Mouse (Mus musculus) brain, embryonic 14.5 days (tissue): ENCODE data around the gene Lpin2.

Experiments
- CTCF ChIP-seq: fragments of 200-500 bp; IDR thresholded peaks from 2 replicates; pipeline ENCODE4 v1.5.1; 2012; ENCODE audit warnings: inconsistent platforms, mild to moderate bottlenecking, moderate library complexity, borderline replicate concordance; ENCODE audit not compliant: insufficient read depth, insufficient read length; ENCODE audit errors: extremely low read depth
- POLR2A ChIP-seq: fragments of 200-500 bp; IDR thresholded peaks from 2 replicates; pipeline ENCODE4 v1.6.1; 2012; ENCODE audit warnings: mild to moderate bottlenecking, inconsistent platforms, borderline replicate concordance; ENCODE audit not compliant: poor library complexity, insufficient read depth, insufficient read length, severe bottlenecking; ENCODE audit errors: extremely low read depth

DNA sequence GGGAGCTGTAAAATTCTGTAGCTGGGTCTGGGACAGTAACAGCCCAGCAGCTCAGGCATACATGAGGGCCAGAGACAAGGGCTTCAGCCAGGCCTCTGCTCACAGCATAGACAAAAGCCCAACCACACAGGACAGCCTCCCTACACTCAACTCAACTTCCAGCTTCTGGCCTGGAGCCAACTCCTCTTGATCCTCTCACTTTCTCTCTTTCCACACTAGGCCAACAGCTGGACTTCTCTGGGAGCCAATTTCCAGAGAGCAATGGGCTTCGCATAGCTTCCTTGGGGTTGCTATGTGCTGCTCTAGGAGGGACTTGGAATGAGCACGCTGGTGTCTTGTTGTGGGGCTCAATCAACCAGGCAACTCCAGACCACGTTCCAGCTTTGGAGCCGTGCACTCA is 100.9 kb downstream of the Lpin2 start:
- no peak for TF ChIP-seq CTCF
- no peak for TF ChIP-seq POLR2A
